Mouse (Mus musculus) heart, postnatal 10 days (tissue): Measurements from ENCODE around the gene Ctsc. TPM values are rescaled to one million over a fixed set of nuclear protein-coding genes. Genes with fewer than 3 reads are reported as not detected.
"Not testable (repeated sequence)": the region's sequence is repeated elsewhere in the genome, so short reads cannot be mapped to it uniquely, and the experiment has no call there.

ENCODE experiments used
- DNase-seq, 2 experiments: peaks; one replicate each; pipeline ENCODE4 v3.0.0; 2021
- intact Hi-C: fragments of 180-260 bp; cut with DNase I; formaldehyde crosslinking; loops from one replicate; pipeline ENCODE4 v1.15.1; 2025
- total RNA-seq, 2 experiments: library from RNA; stranded (reverse); gene quantifications; 2 replicates each; pipeline ENCODE4 v1.2.3; 2021

The Ctsc gene
- 10 to 100 TPM; 25.9 to 27.9 TPM for total RNA-seq

- intact Hi-C loops = no loop called here
- DNase-seq = peak; percentile 84
These were observed at the start of gene Ctsc for GRCm38 (mm10) chr7:88277858-88278627. Gene Ctsc, plus strand, starts transcription at chr7:88278085.

- intact Hi-C loops = no loop called here
- DNase-seq = no peak
These were observed 48.8 kb upstream of the Ctsc start for GRCm38 (mm10) chr7:88229051-88229450.

- intact Hi-C loops = no loop called here
- DNase-seq = no peak
These were observed 47.8 kb upstream of the Ctsc start for GRCm38 (mm10) chr7:88230121-88230520.

GRCm38 (mm10) chr7:88230756-88231522, 46.9 kb upstream of the Ctsc start:
- intact Hi-C loops = no loop called here
- DNase-seq = no peak

- no peak for DNase-seq
- intact Hi-C loops = no loop called here
These were observed 34.8 kb upstream of the Ctsc start for GRCm38 (mm10) chr7:88243059-88243458.

- intact Hi-C loops = no loop called here
- no peak for DNase-seq
These were observed 33.4 kb upstream of the Ctsc start for GRCm38 (mm10) chr7:88244462-88244861.

GRCm38 (mm10) chr7:88250380-88250779, 27.5 kb upstream of the Ctsc start:
- intact Hi-C loops, DNase-seq: not testable (repeated sequence)

- DNase-seq = no peak
- intact Hi-C loops = no loop called here
These were observed 26.4 kb upstream of the Ctsc start for GRCm38 (mm10) chr7:88251535-88251934.

- intact Hi-C loops = no loop called here
- no peak for DNase-seq
These were observed 25.8 kb upstream of the Ctsc start for GRCm38 (mm10) chr7:88252129-88252528.

- intact Hi-C loops = no loop called here
- DNase-seq = no peak
These were observed 23.0 kb upstream of the Ctsc start for GRCm38 (mm10) chr7:88254884-88255283.

- DNase-seq = no peak
- intact Hi-C loops = no loop called here
These were observed 18.5 kb upstream of the Ctsc start for GRCm38 (mm10) chr7:88259155-88259925.

- intact Hi-C loops = no loop called here
These were observed 16.1 kb upstream of the Ctsc start for GRCm38 (mm10) chr7:88261799-88262198.

GRCm38 (mm10) chr7:88264861-88265260, 13.0 kb upstream of the Ctsc start:
- no peak for DNase-seq
- intact Hi-C loops = no loop called here

More at GRCm38 (mm10) chr7:88261799-88262198, 16.1 kb upstream of the Ctsc start:
- DNase-seq = no peak

- intact Hi-C loops = no loop called here
- DNase-seq = no peak
These were observed 8.0 kb upstream of the Ctsc start for GRCm38 (mm10) chr7:88269913-88270312.

- no peak for DNase-seq
- intact Hi-C loops = no loop called here
These were observed 6.4 kb upstream of the Ctsc start for GRCm38 (mm10) chr7:88271531-88271930.

GRCm38 (mm10) chr7:88276914-88277765, 745 bp upstream of the Ctsc start:
- intact Hi-C loops = no loop called here
- peak; percentile 12 to 20 for DNase-seq

GRCm38 (mm10) chr7:88278628-88279196, 827 bp downstream of the Ctsc start:
- intact Hi-C loops = no loop called here

GRCm38 (mm10) chr7:88285276-88285675, 7.4 kb downstream of the Ctsc start:
- intact Hi-C loops = no loop called here

More at GRCm38 (mm10) chr7:88278628-88279196, 827 bp downstream of the Ctsc start:
- DNase-seq = no peak

GRCm38 (mm10) chr7:88291036-88291435, 13.2 kb downstream of the Ctsc start:
- DNase-seq = no peak
- intact Hi-C loops = no loop called here

More at GRCm38 (mm10) chr7:88285276-88285675, 7.4 kb downstream of the Ctsc start:
- DNase-seq = no peak

- DNase-seq = no peak
- intact Hi-C loops = no loop called here
These were observed 14.2 kb downstream of the Ctsc start for GRCm38 (mm10) chr7:88292044-88292443.
